Mouse (Mus musculus) liver, embryonic 14.5 days (tissue): ENCODE measurements around the gene Zfp664. TPM values are rescaled to one million over a fixed set of nuclear protein-coding genes. Genes with fewer than 3 reads are reported as not detected.

ENCODE experiments used
- ATAC-seq: fragments of 200-750 bp; cut with Nextera tagmentation; 2 replicates; pipeline ENCODE4 v1.8.0; 2017; ENCODE audit warnings: moderate number of reproducible peaks, mild to moderate bottlenecking, moderate library complexity; ENCODE audit not compliant: insufficient read depth
- DNase-seq, 3 experiments: peaks; one replicate each; pipeline ENCODE4 v3.0.0-alpha.2; 2012 to 2013; ENCODE audit warnings: low read depth in 3 of 3, low spot score in 3 of 3
- H3K27ac ChIP-seq: fragments of 300-500 bp; sonication (generic); 2 replicates; pipeline ENCODE4 v1.5.1; 2014; ENCODE audit warnings: moderate library complexity, mild to moderate bottlenecking, control low read depth, inconsistent platforms
- H3K27me3 ChIP-seq: fragments of 300-500 bp; sonication (generic); 2 replicates; pipeline ENCODE4 v1.6.1; 2014; ENCODE audit warnings: mild to moderate bottlenecking, low read length, moderate library complexity; ENCODE audit not compliant: control insufficient read depth, insufficient read depth
- H3K36me3 ChIP-seq: fragments of 300-500 bp; sonication (generic); replicated peaks from 2 replicates; pipeline ENCODE4 v1.6.1; 2014; ENCODE audit warnings: low read depth; ENCODE audit not compliant: control insufficient read depth, insufficient read depth
- H3K4me1 ChIP-seq, 2 experiments: fragments of 200-500 bp in 1 of 2; fragments of 300-500 bp in 1 of 2; sonication (generic) in 1 of 2; replicated peaks; 2 replicates each; pipeline ENCODE4 v1.6.1; 2012 to 2014; ENCODE audit warnings: antibody characterized with exemption in 1 of 2, inconsistent platforms in 1 of 2, low read length in 1 of 2; ENCODE audit not compliant: control insufficient read depth in 2 of 2, insufficient read depth in 2 of 2
- H3K4me2 ChIP-seq: fragments of 300-500 bp; sonication (generic); 2 replicates; pipeline ENCODE4 v1.6.1; 2014; ENCODE audit warnings: low read depth, mild to moderate bottlenecking, control low read depth, moderate library complexity
- H3K4me3 ChIP-seq, 2 experiments: fragments of 200-500 bp in 1 of 2; fragments of 300-500 bp in 1 of 2; sonication (generic) in 1 of 2; 2 replicates each; pipeline ENCODE4 v1.5.1; 2012 to 2014; ENCODE audit warnings: low read depth in 2 of 2, low read length in 2 of 2, mild to moderate bottlenecking in 2 of 2, control low read depth in 1 of 2, inconsistent platforms in 1 of 2, moderate library complexity in 1 of 2; ENCODE audit not compliant: insufficient read depth in 1 of 2
- H3K9ac ChIP-seq: fragments of 300-500 bp; sonication (generic); replicated peaks from 2 replicates; pipeline ENCODE4 v1.6.1; 2014; ENCODE audit warnings: mild to moderate bottlenecking, control low read depth, moderate library complexity
- H3K9me3 ChIP-seq: fragments of 300-500 bp; sonication (generic); 2 replicates; pipeline ENCODE4 v1.6.1; 2016; ENCODE audit warnings: low read length, mixed read lengths; ENCODE audit not compliant: control insufficient read depth
- CTCF ChIP-seq: IDR thresholded peaks from 2 replicates; pipeline ENCODE4 v1.5.1; 2016; ENCODE audit warnings: antibody characterized with exemption, low read depth, control low read depth
- EP300 ChIP-seq: IDR thresholded peaks from 2 replicates; pipeline ENCODE4 v1.6.1; 2016; ENCODE audit warnings: antibody characterized with exemption, low read depth
- WGBS: fragments of 180-500 bp; shearing (Covaris S2); extraction: QIAGEN DNeasy Blood & Tissue Kit; methylation state at CpG from one replicate; pipeline ENCODE4 v1.1.7; 2014; ENCODE audit not compliant: insufficient replicate concordance; 5-methylcytosine and 5-hydroxymethylcytosine counted together
- polyA plus RNA-seq, 2 experiments: library from polyadenylated mRNA; depleted of rRNA in 1 of 2; stranded (reverse) in 1 of 2; unstranded in 1 of 2; fragments of >200 nt; fragmentation: Nextera tagmentation in 1 of 2; extraction: Ambion mirVana in 1 of 2; gene quantifications; 2 replicates each; pipeline versions ENCODE4 v1.2.1 to v1.2.3; 2012 to 2014

The Zfp664 gene
- polyA plus RNA-seq, 2 experiments = 7.9 to 10.6 TPM

GRCm38 (mm10) chr5:124929425-124930054 lies 67.0 kb downstream of the Zfp664 start:
- 27% methylated on average over 9 of the region's 9 CpGs for WGBS
- Histone ChIP-seq H3K4me1 (no peaks in the 10 kb centered on the region), H3K4me3 (no peak overlapping the region), H3K4me2 (no peak overlapping the region), H3K27ac (no peak overlapping the region), H3K36me3 (no peaks in the 10 kb centered on the region), H3K9me3 (no peaks in the 10 kb centered on the region), H3K27me3 (no peaks in the 10 kb centered on the region), H3K9ac (no peak overlapping the region)
- DNase-seq = no peak
- no peak for TF ChIP-seq CTCF
- TF ChIP-seq EP300 = no peak
- ATAC-seq = no peak

DNA sequence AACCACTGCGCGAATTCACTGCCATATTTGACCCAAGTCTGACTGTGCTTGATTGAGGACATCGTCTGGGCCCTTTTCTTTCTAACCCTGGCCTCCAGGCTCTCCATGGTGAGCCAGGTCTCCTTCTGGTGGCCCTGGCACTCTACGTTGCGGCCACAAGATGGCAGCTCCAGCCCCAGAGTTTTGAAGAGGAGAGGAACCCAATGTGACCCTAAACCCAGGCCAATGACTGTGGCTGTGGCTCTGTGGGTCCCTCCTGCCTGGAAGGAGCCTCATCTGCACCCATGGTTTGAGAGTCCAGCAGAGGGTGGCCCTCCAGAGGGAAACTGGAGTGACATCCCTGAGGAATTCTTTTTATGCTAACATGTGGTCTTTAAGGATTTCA lies 67.6 kb downstream of the Zfp664 start:
- Histone ChIP-seq H3K4me2 (no peak overlapping the region), H3K36me3 (no peaks in the 10 kb centered on the region), H3K9ac (no peak overlapping the region), H3K27me3 (no peaks in the 10 kb centered on the region), H3K4me3 (no peak overlapping the region), H3K4me1 (no peaks in the 10 kb centered on the region), H3K27ac (no peak overlapping the region), H3K9me3 (no peaks in the 10 kb centered on the region)
- TF ChIP-seq CTCF = peak; percentile 54
- no peak for TF ChIP-seq EP300
- no peak for ATAC-seq
- WGBS = 36% methylated on average over 5 of the region's 5 CpGs
- no peak for DNase-seq

DNA sequence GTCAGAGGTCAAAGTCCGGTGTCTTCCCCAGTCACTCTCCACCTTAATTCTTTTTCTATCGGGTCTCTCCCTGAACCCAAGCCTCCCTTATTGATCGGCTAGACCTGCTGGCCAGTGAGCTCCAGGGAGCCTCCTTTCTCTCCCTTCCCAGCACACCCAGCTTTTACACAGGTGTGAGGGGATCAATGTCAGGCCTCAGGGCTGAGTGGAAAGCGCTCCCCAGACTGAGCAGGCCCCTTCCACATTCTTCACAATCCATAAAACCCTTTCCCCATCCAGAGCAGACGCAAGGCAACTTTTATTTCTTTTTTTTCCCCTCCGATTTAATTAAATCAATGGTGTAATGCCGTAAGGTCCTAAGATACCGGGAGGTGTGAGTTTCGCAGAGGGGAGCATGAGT lies 68.1 kb downstream of the Zfp664 start:
- TF ChIP-seq EP300 = no peak
- TF ChIP-seq CTCF = no peak
- Histone ChIP-seq H3K4me3 (no peak overlapping the region), H3K36me3 (no peaks in the 10 kb centered on the region), H3K9me3 (no peaks in the 10 kb centered on the region), H3K4me2 (no peak overlapping the region), H3K27me3 (no peaks in the 10 kb centered on the region), H3K9ac (no peak overlapping the region), H3K27ac (no peak overlapping the region), H3K4me1 (no peaks in the 10 kb centered on the region)
- DNase-seq (no peak), ATAC-seq (no peak)
- 66% methylated on average over 9 of the region's 9 CpGs for WGBS

DNA sequence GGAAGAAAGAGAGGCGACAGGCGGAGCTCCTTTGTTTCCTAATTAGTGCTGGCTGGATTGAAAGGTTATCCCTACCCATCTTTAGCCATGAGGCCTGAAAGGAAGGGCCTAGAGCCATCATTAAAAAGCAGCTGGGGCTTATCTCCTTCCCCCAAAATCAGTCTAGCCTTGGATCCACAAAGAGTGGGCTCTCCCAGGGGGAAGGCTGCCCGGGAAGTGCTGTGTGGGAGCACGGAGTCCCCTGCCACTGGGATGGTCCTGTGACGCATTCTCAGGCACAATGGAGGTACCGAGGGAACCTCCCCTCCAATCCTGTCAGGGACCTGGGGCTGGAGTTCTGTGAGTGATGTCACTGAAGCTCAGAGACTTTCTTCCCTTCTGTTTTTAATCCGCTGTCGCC lies 68.6 kb downstream of the Zfp664 start:
- Histone ChIP-seq H3K4me3 (no peak overlapping the region), H3K27me3 (no peaks in the 10 kb centered on the region), H3K9me3 (no peaks in the 10 kb centered on the region), H3K4me1 (no peaks in the 10 kb centered on the region), H3K4me2 (no peak overlapping the region), H3K9ac (no peak overlapping the region), H3K27ac (no peak overlapping the region), H3K36me3 (no peaks in the 10 kb centered on the region)
- DNase-seq (no peak), ATAC-seq (no peak)
- 53% methylated on average over 8 of the region's 8 CpGs for WGBS
- no peak for TF ChIP-seq EP300
- no peak for TF ChIP-seq CTCF

- Histone ChIP-seq H3K27me3 (no peaks in the 10 kb centered on the region), H3K9ac (no peak overlapping the region), H3K4me2 (no peak overlapping the region), H3K9me3 (no peaks in the 10 kb centered on the region), H3K27ac (no peak overlapping the region), H3K36me3 (no peaks in the 10 kb centered on the region), H3K4me3 (no peak overlapping the region), H3K4me1 (no peaks in the 10 kb centered on the region)
- WGBS = 69% methylated on average over 7 of the region's 7 CpGs
- DNase-seq (no peak), ATAC-seq (no peak)
- TF ChIP-seq EP300 (no peak), CTCF (no peak)
Measured at GRCm38 (mm10) chr5:124934558-124934957, 72.1 kb downstream of the Zfp664 start.
